10 mouse cellular contexts compared by ENCODE assay signal in the genomic region with DNA sequence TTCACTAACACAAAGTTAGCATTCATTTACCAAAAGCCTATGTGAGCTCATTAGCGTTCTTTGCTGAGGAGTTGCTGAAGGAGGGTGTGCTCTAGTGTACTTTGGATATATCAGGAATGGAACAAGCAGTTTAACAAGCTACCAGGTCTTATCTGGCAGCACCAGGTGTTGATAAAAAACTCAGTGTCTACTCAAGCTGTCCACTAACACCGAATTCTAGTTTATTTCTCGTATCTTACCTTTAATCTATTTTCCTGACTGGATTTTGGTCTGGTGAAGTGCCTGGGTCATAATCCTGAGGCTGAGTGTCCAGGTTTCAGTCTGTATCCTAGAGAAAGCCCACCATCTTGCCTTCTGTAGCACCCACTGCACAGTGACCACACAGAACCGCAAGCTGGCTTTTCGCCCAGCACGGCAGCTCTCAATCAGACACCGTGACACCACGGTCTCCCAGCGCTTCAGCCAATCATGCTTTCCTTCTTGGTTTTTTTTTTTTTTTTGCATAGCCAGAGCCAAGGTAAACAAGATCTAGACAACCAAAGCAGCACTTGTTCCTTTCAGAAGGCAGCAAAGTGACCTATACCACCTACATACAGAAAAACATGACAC. TPM values are rescaled to one million over a fixed set of nuclear protein-coding genes. Genes with fewer than 3 reads are reported as not detected.
A peak's percentile ranks its signal among the peaks of the same experiment; 100 is the strongest.
DNase-seq lines count a peak whose midpoint lies in the region; ATAC-seq and TF ChIP-seq lines count a peak whose summit lies in the region.
"Had no signal": no experiment of that assay in that cellular context is flagged by ENCODE, and none has a peak within 500 bp of the region (broad histone marks: within the 10 kb centered on the region; RNA-seq: fewer than 3 reads in every experiment).

No protein-coding gene starts in this region.

- no peak overlapping the region for H3K4me3 ChIP-seq in layer of hippocampus, adult 2 months
- no peak overlapping the region for H3K4me3 ChIP-seq in lung, adult 2 months (replicated peaks; ENCODE audit: extremely low read depth, low read depth, low read length)

- DNase-seq in layer of hippocampus, adult 2 months (ENCODE audit: low spot score in 2 of 2) = no peak
- DNase-seq in layer of hippocampus, postnatal 25 days (ENCODE audit: extremely low spot score in 1 of 2, low spot score in 1 of 2) = no peak
- peak; percentile 36 to 37 for DNase-seq in heart, postnatal 14 days
- DNase-seq in lung, adult 2 months = peak; percentile 56
- DNase-seq in right cerebral cortex, postnatal 4 days = no peak
- DNase-seq in thymus, postnatal 36 days = no peak
- no peak for DNase-seq in frontal cortex, postnatal 10 days (ENCODE audit: low spot score in 2 of 2)
- DNase-seq: gastrocnemius, postnatal 25 days had no signal

- 47% methylated on average over 9 of the region's 9 CpGs for WGBS in lung, adult 2 months

- no peak for TF ChIP-seq CTCF in layer of hippocampus, adult 2 months (conservative IDR thresholded peaks at IDR 0.05)
- TF ChIP-seq CTCF in lung, adult 2 months (IDR thresholded peaks at IDR 0.05; ENCODE audit: insufficient read depth, low read length) = no peak

- H3K4me1 ChIP-seq in lung, adult 2 months (ENCODE audit: control insufficient read depth, insufficient read depth, low read length) = peaks cover 26% of the 10 kb centered on the region

- ATAC-seq in monocyte, adult 5-6 weeks (replicated peaks; ENCODE audit: insufficient number of reproducible peaks, low FRiP score, low TSS enrichment, poor library complexity, severe bottlenecking) = no peak

- H3K27ac ChIP-seq in layer of hippocampus, adult 2 months = peak overlapping the region; percentile 44; the same call in 1 of the 2 replicates

- TF ChIP-seq POLR2A in lung, adult 2 months (IDR thresholded peaks at IDR 0.05; ENCODE audit: borderline replicate concordance, extremely low read depth, low read depth, low read length) = no peak

- intact Hi-C loops in heart, postnatal 14 days (cut with DNase I) = no loop called here

RNA-seq across cellular contexts. Expression of a gene that starts 10.6 kb away (rescaled TPM):
- 100 to 1,000 TPM; 133 to 136 TPM for total RNA-seq in layer of hippocampus, adult 2 months (2021)
- total RNA-seq in layer of hippocampus, postnatal 25 days (2021) = 100 to 1,000 TPM; 127 to 128 TPM
- 10 to 100 TPM; 70.8 to 73.8 TPM for total RNA-seq in heart, postnatal 14 days (2021)
- 61.2 and 75.3 TPM in 2 replicates for polyA plus RNA-seq in lung, adult 2 months (2012; rRNA removed)
- total RNA-seq in monocyte, adult 5-6 weeks (2017) = 139 to 159 TPM (median 146 TPM) in 3 replicates

RNA-seq across cellular contexts. Expression of a gene that starts 32.3 kb away (rescaled TPM):
- total RNA-seq in layer of hippocampus, adult 2 months (2021) = 1 to 10 TPM; 1.6 to 1.9 TPM
- total RNA-seq in layer of hippocampus, postnatal 25 days (2021) = 1 to 10 TPM; 2.0 to 2.2 TPM
- total RNA-seq in heart, postnatal 14 days (2021) = 1 to 10 TPM; 1.9 to 2.2 TPM
- polyA plus RNA-seq in lung, adult 2 months (2012; rRNA removed) = 20.8 and 28.8 TPM in 2 replicates
- total RNA-seq in monocyte, adult 5-6 weeks (2017) = 74.0 to 101 TPM (median 95.1 TPM) in 3 replicates

RNA-seq across cellular contexts. Expression of a gene that starts 47.9 kb away (rescaled TPM):
- 1 to 10 TPM; 8.4 to 8.7 TPM for total RNA-seq in layer of hippocampus, adult 2 months (2021)
- total RNA-seq in layer of hippocampus, postnatal 25 days (2021) = 1 to 10 TPM; 4.8 to 8.0 TPM
- total RNA-seq in heart, postnatal 14 days (2021) = 1 to 10 TPM; 1.2 to 1.6 TPM
- 2.6 and 2.9 TPM in 2 replicates for polyA plus RNA-seq in lung, adult 2 months (2012; rRNA removed)
- 0.39 to 0.57 TPM in 2 of 3 replicates, not detected in the other for total RNA-seq in monocyte, adult 5-6 weeks (2017)

RNA-seq across cellular contexts. Expression of a gene that starts 58.7 kb away (rescaled TPM):
- total RNA-seq in layer of hippocampus, adult 2 months (2021) = not detected
- total RNA-seq in layer of hippocampus, postnatal 25 days (2021) = not detected
- under 1 TPM in 1 of 2 experiments, not detected in 1; 0.29 TPM for total RNA-seq in heart, postnatal 14 days (2021)
- polyA plus RNA-seq in lung, adult 2 months (2012; rRNA removed) = 5.8 and 6.4 TPM in 2 replicates
- total RNA-seq in monocyte, adult 5-6 weeks (2017) = 21.2 to 56.5 TPM (median 31.1 TPM) in 3 replicates
- total RNA-seq: gastrocnemius, postnatal 25 days; left cerebral cortex, postnatal 10 days had no signal

Comparison
In these comparisons a context has a peak if more than half of its experiments do, and no peak if none do; other contexts are left out.
1. DNase-seq: peak in heart, postnatal 14 days (2 of 2) and lung, adult 2 months (single experiment); none in layer of hippocampus, adult 2 months (0 of 2), layer of hippocampus, postnatal 25 days (0 of 2), right cerebral cortex, postnatal 4 days (single experiment), thymus, postnatal 36 days (0 of 2) and frontal cortex, postnatal 10 days (0 of 2).
2. RNA of a gene that starts 32.3 kb away (total RNA-seq): 74.0 to 101 TPM in monocyte, adult 5-6 weeks; 1.9 to 2.2 TPM in heart, postnatal 14 days, 2.0 to 2.2 TPM in layer of hippocampus, postnatal 25 days and 1.6 to 1.9 TPM in layer of hippocampus, adult 2 months; every median in the first group is over 10 times any median in the second.